Mouse (Mus musculus) megakaryocyte, embryonic 14.5 days (primary cell): Measurements from ENCODE around the gene Gm20388.

Source experiments
- FLI1 ChIP-seq: IDR thresholded peaks from 2 replicates; pipeline ENCODE4 v1.6.1; 2012; ENCODE audit warnings: low read length, inconsistent platforms, mixed read lengths
- GATA1 ChIP-seq: IDR thresholded peaks from 3 replicates; pipeline ENCODE4 v1.6.1; 2012; ENCODE audit warnings: mixed read lengths, low read length, inconsistent platforms, borderline replicate concordance

DNA sequence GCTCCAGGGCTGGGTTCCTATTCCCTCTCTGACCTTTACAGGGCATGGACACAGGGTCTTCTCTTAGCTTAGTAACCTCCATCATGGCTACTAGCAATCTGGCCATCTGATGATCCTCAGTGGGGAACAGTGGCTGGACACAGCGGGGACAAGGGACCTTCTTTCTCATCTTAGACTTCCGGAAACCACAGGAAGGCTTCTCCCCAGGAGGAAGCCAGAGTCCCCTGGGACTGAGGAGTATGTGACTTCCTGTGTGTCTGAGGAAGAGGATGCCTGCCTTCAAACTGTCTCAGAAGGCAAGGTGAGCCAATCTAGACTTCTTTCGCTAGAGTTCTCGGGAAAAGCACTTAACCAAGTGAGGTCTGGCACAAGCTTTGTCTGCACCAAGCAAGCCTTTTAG, 789.4 kb downstream of the Gm20388 start:
- no peak for TF ChIP-seq GATA1
- TF ChIP-seq FLI1, result no peak
